Mouse (Mus musculus): ENCODE measurements around the gene Gk5. TPM values are rescaled to one million over a fixed set of nuclear protein-coding genes. Genes with fewer than 3 reads are reported as not detected.

Gene Gk5
- polyA plus RNA-seq, 2 experiments: 0.41 to 0.51 TPM

DNA sequence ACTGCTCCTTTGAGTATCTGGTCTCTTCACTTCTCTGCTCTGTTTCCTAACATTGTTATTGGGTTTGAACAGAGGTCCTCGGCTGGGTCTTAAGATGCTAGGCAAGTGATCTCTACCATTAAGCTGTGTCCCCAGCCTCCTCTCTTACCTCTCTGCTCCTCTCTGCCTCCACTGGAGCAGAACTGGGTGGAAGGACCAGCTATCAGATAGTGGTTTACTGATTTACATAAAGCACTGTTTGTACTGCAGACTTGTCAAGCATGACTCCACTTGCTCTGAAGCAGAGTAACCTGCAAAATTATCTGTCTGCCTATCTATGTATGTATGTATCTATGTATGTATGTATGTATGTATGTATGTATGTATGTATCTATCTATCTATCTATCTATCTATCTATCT is 25.9 kb upstream of the Gk5 start:
- Histone ChIP-seq H3K27me3 (ENCODE audit: control insufficient read depth, insufficient read depth, low read length) (no peaks in the 10 kb centered on the region; the same call in 1 of the 2 replicates), H3K36me3 (replicated peaks; ENCODE audit: control insufficient read depth, insufficient read depth, low read depth) (no peaks in the 10 kb centered on the region), H3K4me3 (ENCODE audit: insufficient read depth in 1 of 2, low read depth in 2 of 2, low read length in 2 of 2) (no peak overlapping the region), H3K9ac (replicated peaks) (no peak overlapping the region), H3K4me1 (replicated peaks; ENCODE audit: control insufficient read depth in 2 of 2, insufficient read depth in 2 of 2, low read length in 1 of 2) (no peaks in the 10 kb centered on the region), H3K9me3 (ENCODE audit: control insufficient read depth, low read length) (peaks cover 3% of the 10 kb centered on the region), H3K27ac (no peak overlapping the region), H3K4me2 (ENCODE audit: low read depth) (no peak overlapping the region)
- 64% methylated on average over 1 of the region's 1 CpGs for WGBS (ENCODE audit: insufficient replicate concordance)
- TF ChIP-seq EP300 (IDR thresholded peaks at IDR 0.05; ENCODE audit: low read depth) (no peak), CTCF (IDR thresholded peaks at IDR 0.05; ENCODE audit: low read depth) (no peak)
- no peak for DNase-seq (ENCODE audit: low read depth in 3 of 3, low spot score in 3 of 3)
- ATAC-seq (ENCODE audit: insufficient read depth): no peak

DNA sequence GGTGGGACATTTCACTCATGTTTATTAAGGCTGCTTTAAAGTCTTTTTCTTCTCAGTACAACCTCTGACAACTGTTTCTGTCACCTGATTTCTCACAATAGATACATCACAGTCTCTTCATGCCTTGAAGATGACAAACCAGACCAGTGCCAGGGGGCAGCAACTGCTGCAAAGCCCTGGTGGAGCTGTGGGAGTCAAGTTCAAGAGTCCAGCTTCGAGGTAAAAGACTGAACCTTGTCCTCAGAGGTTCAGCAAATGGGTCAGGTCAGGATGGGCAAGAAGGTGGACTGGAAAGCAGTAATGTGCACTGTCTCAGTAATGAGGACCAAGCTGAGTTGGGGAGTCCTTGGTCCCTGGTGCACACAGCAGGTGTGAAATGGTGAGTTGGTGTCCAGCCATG is 24.8 kb upstream of the Gk5 start:
- H3K9ac ChIP-seq (replicated peaks): no peak overlapping the region
- H3K4me1 ChIP-seq (replicated peaks; ENCODE audit: control insufficient read depth in 2 of 2, insufficient read depth in 2 of 2, low read length in 1 of 2): no peaks in the 10 kb centered on the region
- ATAC-seq (ENCODE audit: insufficient read depth): no peak
- no peak overlapping the region for H3K4me3 ChIP-seq (ENCODE audit: insufficient read depth in 1 of 2, low read depth in 2 of 2, low read length in 2 of 2)
- H3K27me3 ChIP-seq (ENCODE audit: control insufficient read depth, insufficient read depth, low read length): no peaks in the 10 kb centered on the region; the same call in 1 of the 2 replicates
- H3K9me3 ChIP-seq (ENCODE audit: control insufficient read depth, low read length): peaks cover 3% of the 10 kb centered on the region
- no peak overlapping the region for H3K4me2 ChIP-seq (ENCODE audit: low read depth)
- H3K27ac ChIP-seq: no peak overlapping the region
- no peak for DNase-seq (ENCODE audit: low read depth in 3 of 3, low spot score in 3 of 3)
- H3K36me3 ChIP-seq (replicated peaks; ENCODE audit: control insufficient read depth, insufficient read depth, low read depth): no peaks in the 10 kb centered on the region
- TF ChIP-seq EP300 (IDR thresholded peaks at IDR 0.05; ENCODE audit: low read depth) (no peak), CTCF (IDR thresholded peaks at IDR 0.05; ENCODE audit: low read depth) (no peak)
- 26% methylated on average over 1 of the region's 1 CpGs for WGBS (ENCODE audit: insufficient replicate concordance)

DNA sequence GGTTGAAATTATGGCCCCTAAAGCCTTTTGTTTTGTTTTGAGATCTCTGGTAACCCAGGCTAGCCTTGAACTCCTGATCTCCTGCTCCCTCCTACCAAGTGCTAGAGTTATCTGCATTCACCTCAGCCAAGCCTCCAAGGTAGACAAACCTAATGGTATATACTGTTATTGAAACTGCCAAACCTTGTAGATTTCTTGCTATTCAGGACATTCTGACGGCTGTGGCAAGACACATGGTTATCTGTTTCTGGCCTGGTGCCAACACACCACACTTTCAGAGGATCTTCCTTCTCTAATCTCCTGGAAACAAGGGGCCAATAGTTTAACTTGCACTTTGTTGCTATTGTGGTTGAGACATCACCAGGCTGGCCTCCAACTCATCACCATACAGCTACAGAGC is 24.0 kb upstream of the Gk5 start:
- Histone ChIP-seq H3K27me3 (ENCODE audit: control insufficient read depth, insufficient read depth, low read length) (no peaks in the 10 kb centered on the region; the same call in 1 of the 2 replicates), H3K27ac (no peak overlapping the region), H3K4me2 (ENCODE audit: low read depth) (no peak overlapping the region), H3K36me3 (replicated peaks; ENCODE audit: control insufficient read depth, insufficient read depth, low read depth) (no peaks in the 10 kb centered on the region), H3K4me3 (ENCODE audit: insufficient read depth in 1 of 2, low read depth in 2 of 2, low read length in 2 of 2) (no peak overlapping the region), H3K9ac (replicated peaks) (no peak overlapping the region), H3K9me3 (ENCODE audit: control insufficient read depth, low read length) (peaks cover 3% of the 10 kb centered on the region), H3K4me1 (replicated peaks; ENCODE audit: control insufficient read depth in 2 of 2, insufficient read depth in 2 of 2, low read length in 1 of 2) (no peaks in the 10 kb centered on the region)
- no peak for ATAC-seq (ENCODE audit: insufficient read depth)
- no peak for DNase-seq (ENCODE audit: low read depth in 3 of 3, low spot score in 3 of 3)
- WGBS (ENCODE audit: insufficient replicate concordance): 34% methylated on average over 1 of the region's 1 CpGs
- TF ChIP-seq EP300 (IDR thresholded peaks at IDR 0.05; ENCODE audit: low read depth) (no peak), CTCF (IDR thresholded peaks at IDR 0.05; ENCODE audit: low read depth) (no peak)

DNA sequence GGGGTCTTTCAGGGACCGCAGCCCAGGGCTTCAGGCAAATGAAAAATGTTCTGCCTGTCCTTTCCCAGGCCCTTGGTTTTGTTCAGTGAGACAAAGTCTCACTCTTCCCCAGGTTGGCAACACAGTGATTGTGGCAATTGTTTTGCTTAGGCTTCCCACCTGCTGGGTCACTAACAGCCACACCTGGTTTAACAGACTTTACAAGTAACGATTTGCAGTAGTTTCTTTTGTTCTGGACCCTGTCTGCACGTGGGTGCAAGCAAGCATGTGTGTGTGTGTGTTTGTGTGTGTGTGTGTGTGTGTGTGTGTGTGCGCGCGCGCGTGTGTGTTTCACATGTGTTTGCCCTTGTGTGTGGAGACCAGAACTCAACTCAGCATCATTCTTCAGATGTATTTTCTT is 16.3 kb upstream of the Gk5 start:
- Histone ChIP-seq H3K27ac (no peak overlapping the region), H3K9ac (replicated peaks) (no peak overlapping the region), H3K4me1 (replicated peaks; ENCODE audit: control insufficient read depth in 2 of 2, insufficient read depth in 2 of 2, low read length in 1 of 2) (no peaks in the 10 kb centered on the region), H3K4me2 (ENCODE audit: low read depth) (no peak overlapping the region), H3K27me3 (ENCODE audit: control insufficient read depth, insufficient read depth, low read length) (no peaks in the 10 kb centered on the region), H3K4me3 (ENCODE audit: insufficient read depth in 1 of 2, low read depth in 2 of 2, low read length in 2 of 2) (no peak overlapping the region), H3K36me3 (replicated peaks; ENCODE audit: control insufficient read depth, insufficient read depth, low read depth) (no peaks in the 10 kb centered on the region), H3K9me3 (ENCODE audit: control insufficient read depth, low read length) (no peaks in the 10 kb centered on the region; the same call in none of the 2 replicates)
- TF ChIP-seq CTCF (IDR thresholded peaks at IDR 0.05; ENCODE audit: low read depth): no peak
- TF ChIP-seq EP300 (IDR thresholded peaks at IDR 0.05; ENCODE audit: low read depth): no peak
- DNase-seq (ENCODE audit: low read depth in 3 of 3, low spot score in 3 of 3) (no peak), ATAC-seq (ENCODE audit: insufficient read depth) (no peak)
- 73% methylated on average over 8 of the region's 8 CpGs for WGBS (ENCODE audit: insufficient replicate concordance)

DNA sequence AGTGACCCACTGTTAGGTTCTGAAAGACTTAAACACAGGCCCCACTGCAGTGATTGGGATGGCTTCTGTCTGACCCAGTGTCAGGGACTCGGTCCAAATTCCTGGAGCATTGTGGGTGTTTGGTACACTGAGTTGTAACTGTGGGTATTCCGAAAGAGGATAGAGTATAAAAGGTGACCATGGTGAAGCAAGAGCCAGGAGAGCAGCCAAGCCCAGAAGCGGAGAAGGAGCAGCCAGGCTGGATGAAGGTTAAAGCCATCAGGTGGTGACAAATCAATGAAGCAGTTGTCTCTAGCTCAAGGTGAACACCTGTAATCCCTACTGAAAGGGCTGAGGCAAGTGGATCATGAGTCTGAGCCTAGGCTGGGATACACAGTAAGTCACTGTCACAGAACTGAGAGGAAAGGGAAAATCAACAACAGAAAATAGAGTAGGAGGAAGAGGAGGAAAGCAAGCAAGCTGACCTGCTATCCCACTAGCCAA is 6.2 kb upstream of the Gk5 start:
- H3K27ac ChIP-seq: no peak overlapping the region
- H3K27me3 ChIP-seq (ENCODE audit: control insufficient read depth, insufficient read depth, low read length): no peaks in the 10 kb centered on the region
- H3K4me3 ChIP-seq (ENCODE audit: insufficient read depth in 1 of 2, low read depth in 2 of 2, low read length in 2 of 2): no peak overlapping the region
- TF ChIP-seq CTCF (IDR thresholded peaks at IDR 0.05; ENCODE audit: low read depth) (no peak), EP300 (IDR thresholded peaks at IDR 0.05; ENCODE audit: low read depth) (no peak)
- no peaks in the 10 kb centered on the region for H3K36me3 ChIP-seq (replicated peaks; ENCODE audit: control insufficient read depth, insufficient read depth, low read depth)
- 56% methylated on average over 3 of the region's 3 CpGs for WGBS (ENCODE audit: insufficient replicate concordance)
- DNase-seq (ENCODE audit: low read depth in 3 of 3, low spot score in 3 of 3): no peak
- ATAC-seq (ENCODE audit: insufficient read depth): no peak
- H3K9ac ChIP-seq (replicated peaks): no peak overlapping the region
- no peak overlapping the region for H3K4me2 ChIP-seq (ENCODE audit: low read depth)
- no peaks in the 10 kb centered on the region for H3K9me3 ChIP-seq (ENCODE audit: control insufficient read depth, low read length)
- H3K4me1 ChIP-seq (replicated peaks; ENCODE audit: control insufficient read depth in 2 of 2, insufficient read depth in 2 of 2, low read length in 1 of 2): no peaks in the 10 kb centered on the region
